Comparison of ENCODE assay signal across 8 mouse cellular contexts in genomic region chr8:121947753-121948141, GRCm38 (mm10). TPM values are rescaled to one million over a fixed set of nuclear protein-coding genes. Genes with fewer than 3 reads are reported as not detected.
DNase-seq lines count a peak whose midpoint lies in the region; ATAC-seq lines count a peak whose summit lies in the region.

No protein-coding gene starts in this region.

- H3K4me1 ChIP-seq in hindbrain, embryonic 14.5 days (replicated peaks; ENCODE audit: control insufficient read depth, insufficient read depth, low read length), result peaks cover 29% of the 10 kb centered on the region

- DNase-seq in Muller cell, postnatal 12 days (ENCODE audit: inconsistent ontology term), result peak; percentile 88
- DNase-seq in cerebellum, adult 9-11 months, result peak; percentile 80
- DNase-seq in frontal cortex, postnatal 25 days (ENCODE audit: low spot score in 2 of 2), result peak; percentile 63 to 65
- DNase-seq in hindbrain, embryonic 14.5 days (ENCODE audit: low spot score), result peak; percentile 87
- peak; percentile 69 for DNase-seq in left cerebral cortex, adult 11 months (ENCODE audit: low spot score)
- peak; percentile 83 for DNase-seq in retina, postnatal 7 days (ENCODE audit: low read depth, low spot score)
- DNase-seq in urinary bladder, adult 2 months (ENCODE audit: low spot score), result peak; percentile 61

- WGBS in hindbrain, embryonic 14.5 days, result 1% methylated on average over 18 of the region's 18 CpGs
- 1% methylated on average over 18 of the region's 18 CpGs for whole genome bisulfite sequencing in macrophage (ENCODE audit: missing documents)

- peak overlapping the region; percentile 72 for H3K4me2 ChIP-seq in hindbrain, embryonic 14.5 days (replicated peaks)

- H3K36me3 ChIP-seq in hindbrain, embryonic 14.5 days (replicated peaks; ENCODE audit: control insufficient read depth, insufficient read depth), result no peaks in the 10 kb centered on the region
- no peaks in the 10 kb centered on the region for H3K36me3 ChIP-seq in macrophage (ENCODE audit: inconsistent target)

- H3K9ac ChIP-seq in hindbrain, embryonic 14.5 days, result peak overlapping the region; percentile 58

- H3K27me3 ChIP-seq in hindbrain, embryonic 14.5 days (ENCODE audit: control insufficient read depth, insufficient read depth, low read length), result no peaks in the 10 kb centered on the region

- peak overlapping the region; percentile 70 for H3K27ac ChIP-seq in hindbrain, embryonic 14.5 days
- peak overlapping the region; percentile 42 for H3K27ac ChIP-seq in macrophage

- H3K79me2 ChIP-seq in macrophage (ENCODE audit: inconsistent target), result peaks cover 18% of the 10 kb centered on the region

- H3K9me3 ChIP-seq in hindbrain, embryonic 14.5 days (ENCODE audit: control insufficient read depth, low read length), result no peaks in the 10 kb centered on the region

- no peak for ATAC-seq in hindbrain, embryonic 14.5 days (ENCODE audit: low FRiP score)

- H3K4me3 ChIP-seq in hindbrain, embryonic 14.5 days (replicated peaks; ENCODE audit: low read length), result peak overlapping the region; percentile 33
- H3K4me3 ChIP-seq in macrophage (ENCODE audit: inconsistent target), result peak overlapping the region; percentile 48

RNA-seq across cellular contexts. Expression of gene Banp, which starts 1.8 kb away (rescaled TPM):
- polyA plus RNA-seq in hindbrain, embryonic 14.5 days (2014; fragmentation: Nextera tagmentation; extraction: Ambion mirVana), result 37.8 and 50.5 TPM in 2 replicates
- 100 to 1,000 TPM in 2 of 26 experiments, 10 to 100 TPM in 24; 33.6 to 125 (median 58.2) TPM for total RNA-seq in macrophage (2018; cell fraction: chromatin; rRNA removed)
- 10 to 100 TPM in 6 of 26 experiments, 1 to 10 TPM in 20; 3.1 to 11.4 (median 8.8) TPM for total RNA-seq in macrophage (2018; cell fraction: cytosol; rRNA removed)
- 10 to 100 TPM; 12.9 to 53.8 (median 26.5) TPM for total RNA-seq in macrophage (2018; cell fraction: nucleus; rRNA removed)
- 10.1 to 11.0 TPM (median 10.5 TPM) in 3 replicates for polyA plus RNA-seq in macrophage (2018)
- polyA plus RNA-seq in urinary bladder, adult 2 months (2012; rRNA removed), result 32.7 and 45.7 TPM in 2 replicates

RNA-seq across cellular contexts. Expression of gene Car5a, which starts 3.0 kb away (rescaled TPM):
- not detected in 2 replicates for polyA plus RNA-seq in hindbrain, embryonic 14.5 days (2014; fragmentation: Nextera tagmentation; extraction: Ambion mirVana)
- not detected for total RNA-seq in macrophage (2018; cell fraction: chromatin; rRNA removed)
- not detected for total RNA-seq in macrophage (2018; cell fraction: cytosol; rRNA removed)
- total RNA-seq in macrophage (2018; cell fraction: nucleus; rRNA removed), result not detected
- not detected in 3 replicates for polyA plus RNA-seq in macrophage (2018)
- 0.07 TPM in 1 of 2 replicates, not detected in the other for polyA plus RNA-seq in urinary bladder, adult 2 months (2012; rRNA removed)

RNA-seq across cellular contexts. Expression of gene Slc7a5, which starts 40.3 kb away (rescaled TPM):
- polyA plus RNA-seq in hindbrain, embryonic 14.5 days (2014; fragmentation: Nextera tagmentation; extraction: Ambion mirVana), result 57.3 and 65.0 TPM in 2 replicates
- 10 to 100 TPM in 1 of 26 experiments, 1 to 10 TPM in 16, under 1 TPM in 9; 0.33 to 13.6 (median 1.9) TPM for total RNA-seq in macrophage (2018; cell fraction: chromatin; rRNA removed)
- total RNA-seq in macrophage (2018; cell fraction: cytosol; rRNA removed), result 10 to 100 TPM in 7 of 26 experiments, 1 to 10 TPM in 19; 1.6 to 16.3 (median 5.1) TPM
- 10 to 100 TPM in 10 of 26 experiments, 1 to 10 TPM in 16; 1.1 to 18.7 (median 9.2) TPM for total RNA-seq in macrophage (2018; cell fraction: nucleus; rRNA removed)
- 0.98 to 9.9 TPM (median 1.2 TPM) in 3 replicates for polyA plus RNA-seq in macrophage (2018)
- 11.0 and 14.1 TPM in 2 replicates for polyA plus RNA-seq in urinary bladder, adult 2 months (2012; rRNA removed)
